Mouse (Mus musculus): Measurements from ENCODE around the gene Cap2. TPM values are rescaled to one million over a fixed set of nuclear protein-coding genes. Genes with fewer than 3 reads are reported as not detected.

Gene Cap2
- polyA plus RNA-seq, 1 experiment from 2014 or later = 9.2 TPM

DNA sequence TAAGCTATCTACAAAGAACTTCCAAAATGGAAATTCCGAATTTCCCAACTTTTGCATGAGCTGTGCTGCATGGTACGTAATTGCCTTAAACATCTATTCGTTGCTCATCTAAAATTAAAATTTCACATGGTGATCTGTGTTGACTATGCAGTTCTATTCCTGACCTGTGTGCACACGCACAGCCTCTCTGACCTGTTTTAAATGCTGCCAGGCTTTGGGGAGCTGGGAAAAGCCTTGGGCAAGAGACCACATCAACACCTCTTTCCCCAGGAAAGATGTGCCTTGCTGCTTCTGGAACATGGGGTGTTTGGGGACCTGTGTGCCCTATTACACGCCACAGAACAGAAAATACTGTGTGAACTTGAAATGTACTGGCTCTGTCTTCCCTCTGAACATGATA, 25.7 kb downstream of the Cap2 start:
- Histone ChIP-seq H3K4me1 (peaks cover 22% of the 10 kb centered on the region), H3K27me3 (ENCODE audit: low read depth, poor library complexity, severe bottlenecking) (peaks cover 30% of the 10 kb centered on the region), H3K27ac (replicated peaks) (no peak overlapping the region), H3K4me3 (no peak overlapping the region), H3K9me3 (replicated peaks) (no peaks in the 10 kb centered on the region), H3K36me3 (0 out of 2 replicates have a peak, but pooled peaks cover 2% of the 10 kb centered on the region)
- no peak for DNase-seq (ENCODE audit: low spot score)
- 83% methylated on average over 5 of the region's 5 CpGs for WGBS

DNA sequence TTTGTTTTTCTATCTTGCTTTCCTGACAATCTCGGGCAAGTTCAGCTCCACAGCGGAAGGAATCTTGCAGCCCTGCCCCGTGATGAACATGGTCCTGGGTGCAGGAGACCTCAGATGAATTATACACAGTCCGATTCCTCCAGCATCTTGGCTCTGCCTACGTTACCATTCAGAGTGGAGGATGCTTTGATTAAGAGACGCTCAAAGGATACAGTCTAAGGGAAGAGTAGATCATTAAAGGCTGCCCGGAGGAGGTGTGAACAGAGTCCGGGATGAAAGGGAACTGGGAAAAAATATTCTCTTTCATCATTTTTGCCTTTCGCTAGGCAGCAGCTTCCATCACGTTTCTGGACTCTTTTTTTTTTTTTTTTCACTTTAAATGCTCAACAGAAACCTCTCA, 27.4 kb downstream of the Cap2 start:
- no peaks in the 10 kb centered on the region for H3K9me3 ChIP-seq (replicated peaks)
- H3K27ac ChIP-seq (replicated peaks) = no peak overlapping the region
- WGBS = 83% methylated on average over 10 of the region's 10 CpGs
- peaks cover 43% of the 10 kb centered on the region for H3K27me3 ChIP-seq (ENCODE audit: low read depth, poor library complexity, severe bottlenecking)
- H3K4me1 ChIP-seq = peaks cover 25% of the 10 kb centered on the region
- H3K36me3 ChIP-seq = 0 out of 2 replicates have a peak, but pooled peaks cover 2% of the 10 kb centered on the region
- no peak for DNase-seq (ENCODE audit: low spot score)
- no peak overlapping the region for H3K4me3 ChIP-seq

- H3K9me3 ChIP-seq (replicated peaks) = no peaks in the 10 kb centered on the region
- no peak overlapping the region for H3K4me3 ChIP-seq
- WGBS = 76% methylated on average over 8 of the region's 8 CpGs
- H3K27me3 ChIP-seq (ENCODE audit: low read depth, poor library complexity, severe bottlenecking) = peaks cover 49% of the 10 kb centered on the region
- 0 out of 2 replicates have a peak, but pooled peaks cover 2% of the 10 kb centered on the region for H3K36me3 ChIP-seq
- no peak for DNase-seq (ENCODE audit: low spot score)
- H3K27ac ChIP-seq (replicated peaks) = no peak overlapping the region
- H3K4me1 ChIP-seq = peaks cover 40% of the 10 kb centered on the region
These were observed 28.9 kb downstream of the Cap2 start for GRCm38 (mm10) chr13:46530546-46530945.

DNA sequence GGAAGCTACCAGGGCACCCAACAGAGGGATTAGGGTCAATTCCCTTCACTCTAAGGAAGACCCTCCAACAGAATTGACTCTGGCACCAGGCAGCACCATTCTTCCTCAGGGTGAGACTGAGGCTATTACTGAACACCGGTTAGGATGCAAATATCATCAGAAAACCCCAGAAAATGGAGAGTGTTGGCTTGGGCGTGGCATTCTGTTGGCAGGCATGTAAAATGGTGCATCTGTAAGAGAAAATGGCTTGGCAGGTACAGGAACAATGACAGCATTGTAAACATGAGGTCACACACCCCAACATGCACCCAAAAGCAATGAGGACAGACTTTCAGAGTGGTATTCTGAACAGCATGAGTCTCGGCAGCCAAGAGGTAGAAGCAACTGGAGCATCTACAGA, 30.0 kb downstream of the Cap2 start:
- Histone ChIP-seq H3K36me3 (no peaks in the 10 kb centered on the region), H3K4me3 (no peak overlapping the region), H3K27ac (replicated peaks) (no peak overlapping the region), H3K4me1 (peaks cover 42% of the 10 kb centered on the region), H3K9me3 (replicated peaks) (no peaks in the 10 kb centered on the region), H3K27me3 (ENCODE audit: low read depth, poor library complexity, severe bottlenecking) (peaks cover 60% of the 10 kb centered on the region)
- no peak for DNase-seq (ENCODE audit: low spot score)
- WGBS = 89% methylated on average over 3 of the region's 3 CpGs

DNA sequence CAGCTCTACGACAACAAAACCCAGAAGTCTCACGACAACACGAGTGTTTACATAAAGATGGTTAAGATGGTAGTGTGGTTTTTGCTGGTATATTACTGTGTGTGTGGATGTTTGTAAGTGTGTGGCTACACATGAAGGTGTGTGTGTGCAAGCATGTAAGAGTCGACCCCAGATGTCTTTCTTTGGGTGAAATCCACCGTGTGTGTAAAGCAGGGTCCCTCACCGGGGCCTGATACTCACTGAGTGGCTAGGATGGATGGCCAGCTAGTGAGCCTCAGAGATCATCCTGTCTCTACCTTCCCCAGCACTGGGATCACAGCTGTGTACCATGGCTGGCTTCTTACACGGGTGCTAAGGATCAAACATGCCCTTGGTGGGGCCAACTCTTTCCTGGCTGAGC, 30.6 kb downstream of the Cap2 start:
- WGBS = 93% methylated on average over 7 of the region's 7 CpGs
- no peaks in the 10 kb centered on the region for H3K36me3 ChIP-seq
- H3K27me3 ChIP-seq (ENCODE audit: low read depth, poor library complexity, severe bottlenecking) = peaks cover 66% of the 10 kb centered on the region
- H3K27ac ChIP-seq (replicated peaks) = peak overlapping the region; percentile 33; the same call in 1 of the 2 replicates
- no peak overlapping the region for H3K4me3 ChIP-seq
- H3K9me3 ChIP-seq (replicated peaks) = no peaks in the 10 kb centered on the region
- peaks cover 42% of the 10 kb centered on the region for H3K4me1 ChIP-seq
- no peak for DNase-seq (ENCODE audit: low spot score)

- no peak for DNase-seq (ENCODE audit: low spot score)
- WGBS = 56% methylated on average over 10 of the region's 10 CpGs
- Histone ChIP-seq H3K27me3 (ENCODE audit: low read depth, poor library complexity, severe bottlenecking) (peaks cover 75% of the 10 kb centered on the region), H3K9me3 (replicated peaks) (no peaks in the 10 kb centered on the region), H3K36me3 (no peaks in the 10 kb centered on the region), H3K4me1 (peaks cover 42% of the 10 kb centered on the region), H3K4me3 (peak overlapping the region; percentile 41), H3K27ac (replicated peaks) (peak overlapping the region; percentile 78)
These were observed 31.9 kb downstream of the Cap2 start for GRCm38 (mm10) chr13:46533342-46534129.

- 11% methylated on average over 11 of the region's 11 CpGs for WGBS
These were observed 32.7 kb downstream of the Cap2 start for GRCm38 (mm10) chr13:46534171-46534968.

DNA sequence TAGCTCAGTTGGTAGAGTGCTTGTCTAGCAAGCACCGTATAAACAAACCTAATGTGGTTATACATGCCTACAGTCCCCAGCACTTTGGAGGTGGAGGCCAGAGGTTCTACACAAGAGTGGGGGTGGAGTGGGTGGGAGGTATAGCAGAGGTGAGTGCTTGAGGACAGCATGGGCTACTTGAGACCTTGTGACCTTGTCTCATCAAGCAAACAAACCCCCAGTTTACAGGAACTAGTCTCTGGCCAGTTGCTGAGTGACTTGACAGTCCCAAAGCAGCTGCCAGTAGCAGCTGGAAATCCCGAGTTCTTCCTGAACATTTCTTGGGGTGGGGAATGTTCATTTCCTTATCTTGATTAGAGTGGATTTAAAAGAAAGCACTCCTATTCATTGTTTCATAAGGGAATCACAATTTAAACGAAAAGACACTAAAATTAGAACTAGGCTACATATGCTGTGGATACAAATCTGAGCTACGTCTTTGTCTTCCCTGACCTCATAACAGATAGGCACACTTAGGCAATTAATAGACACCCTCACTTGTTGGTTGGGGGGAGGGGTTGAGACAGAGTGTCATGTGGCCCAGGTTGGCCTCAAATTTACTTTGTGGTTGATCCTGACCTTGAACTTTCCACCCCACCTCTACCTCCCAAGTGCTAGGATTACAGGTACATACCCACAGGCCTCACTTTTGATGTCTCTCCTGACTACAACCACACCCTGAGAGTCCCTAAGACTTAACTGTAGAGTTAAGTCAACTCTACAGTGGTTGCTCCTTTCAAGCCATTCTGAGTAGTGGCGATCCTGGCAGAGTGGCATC, 33.5 kb downstream of the Cap2 start:
- no peak for DNase-seq (ENCODE audit: low spot score)
- Histone ChIP-seq H3K4me1 (peaks cover 37% of the 10 kb centered on the region), H3K36me3 (no peaks in the 10 kb centered on the region), H3K27ac (replicated peaks) (peak overlapping the region; percentile 78), H3K9me3 (replicated peaks) (no peaks in the 10 kb centered on the region), H3K27me3 (ENCODE audit: low read depth, poor library complexity, severe bottlenecking) (peaks cover 86% of the 10 kb centered on the region), H3K4me3 (peak overlapping the region; percentile 41; the same call in 1 of the 2 replicates)
- 58% methylated on average over 5 of the region's 5 CpGs for WGBS

More at GRCm38 (mm10) chr13:46534171-46534968, 32.7 kb downstream of the Cap2 start:
- H3K9me3 ChIP-seq (replicated peaks) = no peaks in the 10 kb centered on the region
- H3K27me3 ChIP-seq (ENCODE audit: low read depth, poor library complexity, severe bottlenecking) = peaks cover 83% of the 10 kb centered on the region
- peak; percentile 70 for DNase-seq (ENCODE audit: low spot score)
- H3K27ac ChIP-seq (replicated peaks) = peak overlapping the region; percentile 78
- peaks cover 42% of the 10 kb centered on the region for H3K4me1 ChIP-seq
- no peaks in the 10 kb centered on the region for H3K36me3 ChIP-seq
- H3K4me3 ChIP-seq = peak overlapping the region; percentile 41

DNA sequence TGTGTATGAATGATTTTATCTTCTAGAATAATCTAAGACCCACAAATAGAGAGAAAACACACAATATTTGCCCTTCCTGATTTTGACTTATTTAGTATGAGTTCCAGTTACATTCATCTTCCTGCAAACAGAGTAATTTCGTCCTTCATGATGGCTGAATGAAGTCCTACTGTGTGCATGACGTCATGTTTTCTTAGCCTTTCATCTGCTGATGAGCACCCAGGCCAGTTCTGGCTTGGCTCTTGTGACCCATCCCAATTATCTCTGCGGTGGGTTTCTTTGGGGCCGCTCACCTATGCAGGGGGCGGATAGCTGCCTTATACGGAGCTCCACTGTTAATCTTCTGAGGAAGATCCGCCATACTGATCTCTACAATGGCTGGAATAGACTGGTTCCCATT, 37.6 kb downstream of the Cap2 start:
- H3K4me1 ChIP-seq = peaks cover 39% of the 10 kb centered on the region
- no peaks in the 10 kb centered on the region for H3K36me3 ChIP-seq
- DNase-seq (ENCODE audit: low spot score) = no peak

DNA sequence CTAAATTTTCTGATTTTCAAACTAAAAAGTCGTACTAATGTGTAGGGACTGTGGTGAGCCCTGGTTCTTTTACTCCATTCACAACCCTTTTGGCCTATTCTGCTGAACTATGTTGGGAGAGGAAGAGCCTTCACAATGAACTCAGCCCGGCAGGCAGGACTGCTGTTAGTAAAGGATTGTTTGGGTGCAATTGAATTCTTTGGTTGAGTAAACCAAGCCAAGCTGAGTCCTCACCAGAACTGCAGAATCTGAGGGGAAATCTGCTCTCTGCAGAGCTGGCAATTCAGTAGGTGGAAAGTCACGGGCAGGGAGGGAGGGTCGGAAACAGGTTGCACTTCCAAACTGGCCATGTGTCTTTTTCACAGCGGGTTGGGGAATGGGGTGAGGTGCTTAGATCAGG, 39.3 kb downstream of the Cap2 start:
- no peak for DNase-seq (ENCODE audit: low spot score)
- no peaks in the 10 kb centered on the region for H3K36me3 ChIP-seq
- no peak overlapping the region for H3K4me3 ChIP-seq
- WGBS = 44% methylated on average over 5 of the region's 5 CpGs
- no peak overlapping the region; the same call in 1 of the 2 replicates for H3K27ac ChIP-seq (replicated peaks)
- H3K27me3 ChIP-seq (ENCODE audit: low read depth, poor library complexity, severe bottlenecking) = peaks cover 42% of the 10 kb centered on the region
- H3K9me3 ChIP-seq (replicated peaks) = no peaks in the 10 kb centered on the region
- H3K4me1 ChIP-seq = peaks cover 43% of the 10 kb centered on the region

More for the DNA sequence above, 37.6 kb downstream of the Cap2 start:
- Histone ChIP-seq H3K9me3 (replicated peaks) (no peaks in the 10 kb centered on the region), H3K4me3 (no peak overlapping the region), H3K27ac (replicated peaks) (no peak overlapping the region), H3K27me3 (ENCODE audit: low read depth, poor library complexity, severe bottlenecking) (peaks cover 52% of the 10 kb centered on the region)
- WGBS = 85% methylated on average over 7 of the region's 7 CpGs

DNA sequence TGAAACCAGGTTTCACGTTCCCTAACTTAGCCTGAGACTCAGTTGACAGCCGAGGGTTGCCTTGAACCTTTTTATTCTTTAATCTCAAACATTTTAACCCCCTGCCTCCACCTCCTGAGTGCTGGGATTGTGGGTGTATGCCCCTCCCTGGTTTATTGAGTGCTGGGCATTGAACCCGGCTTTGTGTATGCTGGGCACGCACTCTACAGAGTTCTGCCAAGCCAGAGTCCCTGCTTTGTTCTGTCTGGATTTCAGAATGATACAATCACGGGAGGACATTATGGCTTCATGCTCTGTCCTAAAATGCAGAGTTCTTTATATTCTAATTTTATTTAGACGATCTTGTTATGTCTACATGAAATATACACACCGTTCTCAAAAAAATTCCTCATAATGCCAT, 41.1 kb downstream of the Cap2 start:
- 85% methylated on average over 7 of the region's 7 CpGs for WGBS
- Histone ChIP-seq H3K9me3 (replicated peaks) (no peaks in the 10 kb centered on the region), H3K36me3 (no peaks in the 10 kb centered on the region), H3K27me3 (ENCODE audit: low read depth, poor library complexity, severe bottlenecking) (peaks cover 23% of the 10 kb centered on the region), H3K4me3 (no peak overlapping the region), H3K27ac (replicated peaks) (no peak overlapping the region), H3K4me1 (peaks cover 57% of the 10 kb centered on the region)
- no peak for DNase-seq (ENCODE audit: low spot score)

GRCm38 (mm10) chr13:46544608-46545007, 43.0 kb downstream of the Cap2 start:
- 63% methylated on average over 6 of the region's 6 CpGs for WGBS
- Histone ChIP-seq H3K4me3 (no peak overlapping the region), H3K27ac (replicated peaks) (peak overlapping the region; percentile 83), H3K9me3 (replicated peaks) (no peaks in the 10 kb centered on the region), H3K27me3 (ENCODE audit: low read depth, poor library complexity, severe bottlenecking) (peaks cover 6% of the 10 kb centered on the region), H3K4me1 (peaks cover 57% of the 10 kb centered on the region), H3K36me3 (no peaks in the 10 kb centered on the region)
- DNase-seq (ENCODE audit: low spot score) = no peak

Measured in midbrain, embryonic 10.5 days (tissue).